Mouse (Mus musculus) MEL (cell line): ENCODE measurements around the gene Efna5. TPM values are rescaled to one million over a fixed set of nuclear protein-coding genes. Genes with fewer than 3 reads are reported as not detected.

ENCODE experiments used
- DNase-seq: peaks from one replicate; pipeline ENCODE4 v3.0.0; 2011; ENCODE audit warnings: low read depth, low spot score
- H3K27ac ChIP-seq: 2 replicates; pipeline ENCODE4 v1.5.1; 2012; ENCODE audit warnings: low read depth, mild to moderate bottlenecking, control low read depth, low read length, moderate library complexity; ENCODE audit not compliant: control insufficient read depth
- H3K27me3 ChIP-seq, 2 experiments: fragments of 150-350 bp in 1 of 2; sonication (generic) in 1 of 2; 2 replicates each; pipeline ENCODE4 v1.6.1; 2012; ENCODE audit warnings: low read length in 2 of 2, mild to moderate bottlenecking in 2 of 2, improper control_type of control experiment in 1 of 2, moderate library complexity in 1 of 2; ENCODE audit not compliant: insufficient read depth in 2 of 2, control insufficient read depth in 1 of 2
- H3K36me3 ChIP-seq, 2 experiments: 2 replicates each; pipeline ENCODE4 v1.6.1; 2012 to 2014; ENCODE audit warnings: low read length in 2 of 2, improper control_type of control experiment in 1 of 2, inconsistent platforms in 1 of 2, mild to moderate bottlenecking in 1 of 2; ENCODE audit not compliant: insufficient read depth in 2 of 2, control insufficient read depth in 1 of 2
- H3K4me1 ChIP-seq, 2 experiments: fragments of 150-350 bp in 1 of 2; sonication (generic) in 1 of 2; 2 replicates each; pipeline ENCODE4 v1.6.1; 2012; ENCODE audit warnings: low read length in 2 of 2, improper control_type of control experiment in 1 of 2, mild to moderate bottlenecking in 1 of 2; ENCODE audit not compliant: insufficient read depth in 2 of 2, control insufficient read depth in 1 of 2
- H3K4me3 ChIP-seq, 2 experiments: fragments of 150-350 bp in 1 of 2; sonication (generic) in 1 of 2; 2 replicates each; pipeline ENCODE4 v1.5.1; 2012; ENCODE audit warnings: low read depth in 2 of 2, low read length in 2 of 2, mild to moderate bottlenecking in 2 of 2, moderate library complexity in 2 of 2, control low read depth in 1 of 2, improper control_type of control experiment in 1 of 2; ENCODE audit not compliant: control insufficient read depth in 1 of 2, insufficient read depth in 1 of 2
- H3K79me2 ChIP-seq: 2 replicates; pipeline ENCODE4 v1.6.1; 2012; ENCODE audit warnings: mild to moderate bottlenecking, low read length, moderate library complexity; ENCODE audit not compliant: control insufficient read depth, poor library complexity, insufficient read depth
- H3K9ac ChIP-seq: 2 replicates; pipeline ENCODE4 v1.6.1; 2012; ENCODE audit warnings: low read depth, mild to moderate bottlenecking, control low read depth, low read length, moderate library complexity; ENCODE audit not compliant: control insufficient read depth, poor library complexity, severe bottlenecking
- H3K9me3 ChIP-seq: fragments of 150-350 bp; sonication (generic); replicated peaks from 2 replicates; pipeline ENCODE4 v1.6.1; 2012; ENCODE audit warnings: mild to moderate bottlenecking, low read length, improper control_type of control experiment, moderate library complexity; ENCODE audit not compliant: insufficient read depth
- E2F4 ChIP-seq: IDR thresholded peaks from 2 replicates; pipeline ENCODE4 v1.6.1; 2011; ENCODE audit warnings: low read depth, low read length, improper control_type of control experiment, borderline replicate concordance
- ELF1 ChIP-seq: IDR thresholded peaks from 2 replicates; pipeline ENCODE4 v1.6.1; 2014; ENCODE audit warnings: low read depth, mild to moderate bottlenecking, inconsistent platforms, low read length, improper control_type of control experiment, moderate library complexity
- EP300 ChIP-seq, 2 experiments: IDR thresholded peaks; 2 replicates each; pipeline ENCODE4 v1.6.1; 2011; ENCODE audit warnings: improper control_type of control experiment in 2 of 2, low read length in 2 of 2, low read depth in 1 of 2, mild to moderate bottlenecking in 1 of 2
- ETS1 ChIP-seq: IDR thresholded peaks from 2 replicates; pipeline ENCODE4 v1.6.1; 2012; ENCODE audit warnings: low read depth, mild to moderate bottlenecking, inconsistent platforms, low read length, improper control_type of control experiment, moderate library complexity
- GABPA ChIP-seq: IDR thresholded peaks from 2 replicates; pipeline ENCODE4 v1.6.1; 2012; ENCODE audit warnings: low read depth, mild to moderate bottlenecking, inconsistent platforms, low read length, improper control_type of control experiment, moderate library complexity
- HCFC1 ChIP-seq: IDR thresholded peaks from 2 replicates; pipeline ENCODE4 v1.6.1; 2012; ENCODE audit warnings: low read depth, mild to moderate bottlenecking, inconsistent platforms, low read length, improper control_type of control experiment, moderate library complexity
- JUND ChIP-seq: IDR thresholded peaks from 2 replicates; pipeline ENCODE4 v1.6.1; 2011; ENCODE audit warnings: low read depth, mild to moderate bottlenecking, improper control_type of control experiment, low read length
- KAT2A ChIP-seq: conservative IDR thresholded peaks from 2 replicates; pipeline ENCODE4 v1.6.1; 2012; ENCODE audit warnings: low read depth, low read length, improper control_type of control experiment, inconsistent platforms
- MXI1 ChIP-seq: IDR thresholded peaks from 2 replicates; pipeline ENCODE4 v1.6.1; 2011; ENCODE audit warnings: mild to moderate bottlenecking, low read depth, low read length, improper control_type of control experiment
- MYC ChIP-seq: IDR thresholded peaks from 2 replicates; pipeline ENCODE4 v1.6.1; 2011; ENCODE audit warnings: low read depth, mild to moderate bottlenecking, low read length, improper control_type of control experiment, moderate library complexity
- NRF1 ChIP-seq: IDR thresholded peaks from 2 replicates; pipeline ENCODE4 v1.6.1; 2014; ENCODE audit warnings: low read depth, mild to moderate bottlenecking, inconsistent platforms, low read length, improper control_type of control experiment, moderate library complexity; ENCODE audit not compliant: poor library complexity, insufficient read depth, severe bottlenecking
- POLR2A ChIP-seq, 2 experiments: IDR thresholded peaks; 2 replicates each; pipeline ENCODE4 v1.6.1; 2011 to 2012; ENCODE audit warnings: low read length in 2 of 2, mild to moderate bottlenecking in 2 of 2, control low read depth in 1 of 2, improper control_type of control experiment in 1 of 2, low read depth in 1 of 2, moderate library complexity in 1 of 2; ENCODE audit not compliant: control insufficient read depth in 1 of 2, insufficient read depth in 1 of 2, poor library complexity in 1 of 2
- POLR2AphosphoS5 ChIP-seq: IDR thresholded peaks from 2 replicates; pipeline ENCODE4 v1.6.1; 2012; ENCODE audit warnings: low read depth, borderline replicate concordance, mild to moderate bottlenecking, inconsistent platforms, low read length, moderate library complexity, mixed read lengths
- RAD21 ChIP-seq: IDR thresholded peaks from 2 replicates; pipeline ENCODE4 v1.6.1; 2011; ENCODE audit warnings: mild to moderate bottlenecking, low read depth, low read length, improper control_type of control experiment
- SIN3A ChIP-seq: IDR thresholded peaks from 2 replicates; pipeline ENCODE4 v1.6.1; 2012; ENCODE audit warnings: low read length, improper control_type of control experiment, inconsistent platforms
- TBP ChIP-seq: IDR thresholded peaks from 2 replicates; pipeline ENCODE4 v1.8.0; 2011; ENCODE audit warnings: low read depth, low read length, improper control_type of control experiment
- TCF12 ChIP-seq: IDR thresholded peaks from 2 replicates; pipeline ENCODE4 v1.6.1; 2014; ENCODE audit warnings: low read depth, mild to moderate bottlenecking, inconsistent platforms, low read length, improper control_type of control experiment, moderate library complexity
- ZC3H11A ChIP-seq: IDR thresholded peaks from 2 replicates; pipeline ENCODE4 v1.6.1; 2012; ENCODE audit warnings: low read depth, mild to moderate bottlenecking, inconsistent platforms, low read length, improper control_type of control experiment
- ZNF384 ChIP-seq: IDR thresholded peaks from 2 replicates; pipeline ENCODE4 v1.6.1; 2012; ENCODE audit warnings: low read depth, mild to moderate bottlenecking, inconsistent platforms, low read length, improper control_type of control experiment
- polyA plus RNA-seq, 2 experiments: library from polyadenylated mRNA; stranded (reverse) in 1 of 2; unstranded in 1 of 2; fragments of >175 nt in 1 of 2; fragments of >200 nt in 1 of 2; gene quantifications; 2 replicates each; pipeline versions ENCODE4 v1.2.1 to v1.2.4; 2012; ENCODE audit warnings: low replicate concordance in 2 of 2, low read depth in 1 of 2; ENCODE audit not compliant: insufficient read length in 2 of 2, insufficient read depth in 1 of 2, missing spikeins in 1 of 2
- total RNA-seq: library from RNA; depleted of rRNA; stranded (reverse); fragments of 300-350 nt; gene quantifications from 2 replicates; pipeline ENCODE4 v1.2.3, GENCODE M21; 2012

The Efna5 gene
- total and polyA plus RNA-seq, 3 experiments, result not detected

DNA sequence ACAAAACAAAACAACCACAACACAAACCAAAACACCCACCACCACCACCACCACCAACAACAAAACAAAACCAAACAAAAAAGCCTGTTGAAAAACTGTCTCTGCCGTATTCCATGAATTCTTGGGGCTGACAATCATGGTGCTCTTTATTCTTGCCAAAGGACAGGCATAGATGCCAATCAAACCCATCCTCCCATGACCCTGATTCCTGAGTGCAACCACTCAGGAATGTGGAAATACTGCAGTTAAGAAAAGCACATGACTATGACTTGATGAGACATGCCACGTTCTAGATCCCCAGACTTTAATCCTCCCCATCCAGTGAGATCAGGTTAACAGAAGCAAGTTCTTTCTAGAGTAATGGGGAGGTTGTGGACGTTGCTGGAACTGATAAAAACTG lies 246.2 kb downstream of the Efna5 start:
- no peaks in the 10 kb centered on the region for H3K9me3 ChIP-seq
- H3K79me2 ChIP-seq, result no peaks in the 10 kb centered on the region
- H3K27me3 ChIP-seq, result no peaks in the 10 kb centered on the region
- no peak overlapping the region for H3K4me3 ChIP-seq
- H3K36me3 ChIP-seq, result no peaks in the 10 kb centered on the region
- no peak overlapping the region for H3K9ac ChIP-seq
- no peak overlapping the region for H3K27ac ChIP-seq
- TF ChIP-seq KAT2A, result no peak
- TF ChIP-seq ELF1, result no peak
- TF ChIP-seq POLR2A (IDR thresholded peaks at IDR 0.05; ENCODE audit: control insufficient read depth in 1 of 2, insufficient read depth in 1 of 2, low read depth in 1 of 2, low read length in 2 of 2, poor library complexity in 1 of 2), result no peak
- DNase-seq, result no peak
- H3K4me1 ChIP-seq, result no peaks in the 10 kb centered on the region

DNA sequence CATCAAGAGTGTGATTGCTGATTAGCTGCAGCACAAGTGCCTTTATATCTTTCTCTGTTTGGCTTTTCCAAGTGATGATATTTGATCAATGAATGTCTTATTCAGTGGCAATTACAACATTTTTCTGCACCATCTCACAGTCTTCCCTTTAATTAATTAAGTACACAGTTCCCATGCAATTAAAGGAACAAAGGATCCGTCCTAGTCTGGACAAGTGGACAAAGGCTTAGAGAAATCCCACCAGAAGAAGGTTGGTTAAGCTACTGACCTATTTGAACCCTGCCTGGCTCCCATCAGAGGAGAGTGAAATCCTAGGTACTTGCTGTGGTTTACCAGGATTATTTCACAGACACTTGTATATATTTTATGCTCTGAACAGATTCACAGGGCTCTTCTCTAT lies 252.6 kb downstream of the Efna5 start:
- H3K27ac ChIP-seq, result no peak overlapping the region
- no peaks in the 10 kb centered on the region for H3K79me2 ChIP-seq
- no peaks in the 10 kb centered on the region for H3K9me3 ChIP-seq
- no peaks in the 10 kb centered on the region for H3K36me3 ChIP-seq
- TF ChIP-seq NRF1, result no peak
- no peak for TF ChIP-seq E2F4
- TF ChIP-seq POLR2A (IDR thresholded peaks at IDR 0.05; ENCODE audit: control insufficient read depth in 1 of 2, insufficient read depth in 1 of 2, low read depth in 1 of 2, low read length in 2 of 2, poor library complexity in 1 of 2), result no peak
- no peak for TF ChIP-seq POLR2AphosphoS5
- no peak for TF ChIP-seq MXI1
- no peak for TF ChIP-seq TCF12
- no peak for TF ChIP-seq SIN3A
- no peak for TF ChIP-seq HCFC1
- TF ChIP-seq RAD21, result no peak
- TF ChIP-seq KAT2A, result no peak
- no peak for TF ChIP-seq ZC3H11A
- no peak for TF ChIP-seq JUND
- no peak for TF ChIP-seq GABPA
- no peak for TF ChIP-seq ZNF384
- no peak for TF ChIP-seq TBP
- no peak for TF ChIP-seq ETS1
- no peak for TF ChIP-seq MYC
- TF ChIP-seq EP300 (IDR thresholded peaks at IDR 0.05; ENCODE audit: low read depth in 1 of 2, low read length in 2 of 2), result no peak
- H3K27me3 ChIP-seq, result no peaks in the 10 kb centered on the region
- H3K4me1 ChIP-seq, result no peaks in the 10 kb centered on the region
- no peak overlapping the region for H3K4me3 ChIP-seq
- H3K9ac ChIP-seq, result no peak overlapping the region
- no peak for DNase-seq
